Mouse (Mus musculus) erythroblast, embryonic 14.5 days (primary cell): ENCODE measurements at regions not wholly inside any gene's neighbourhood (a gene's known extent, or its start where the extent isn't known, plus 50 kb on each side); places are given as distances from the start of the nearest gene placed in this dataset.

Experiments
- H3K27me3 ChIP-seq: 2 replicates; pipeline ENCODE4 v1.6.1; 2012; ENCODE audit warnings: inconsistent platforms; ENCODE audit not compliant: control insufficient read depth
- H3K36me3 ChIP-seq: 2 replicates; pipeline ENCODE4 v1.6.1; 2012; ENCODE audit warnings: mild to moderate bottlenecking, inconsistent platforms; ENCODE audit not compliant: control insufficient read depth
- H3K4me1 ChIP-seq: 2 replicates; pipeline ENCODE4 v1.6.1; 2012; ENCODE audit warnings: inconsistent platforms; ENCODE audit not compliant: control insufficient read depth
- H3K4me3 ChIP-seq: replicated peaks from 2 replicates; pipeline ENCODE3; 2012; ENCODE audit warnings: moderate library complexity, mild to moderate bottlenecking, inconsistent platforms
- H3K9me3 ChIP-seq: 2 replicates; pipeline ENCODE4 v1.6.1; 2012; ENCODE audit warnings: low read length, inconsistent platforms, mixed read lengths; ENCODE audit not compliant: control insufficient read depth
- GATA1 ChIP-seq: IDR thresholded peaks from 2 replicates; pipeline ENCODE4 v1.6.1; 2012; ENCODE audit warnings: low read length, inconsistent platforms, mixed read lengths
- TAL1 ChIP-seq: IDR thresholded peaks from 3 replicates; pipeline ENCODE4 v1.6.1; 2012; ENCODE audit warnings: low read length, inconsistent platforms, mixed read lengths

DNA sequence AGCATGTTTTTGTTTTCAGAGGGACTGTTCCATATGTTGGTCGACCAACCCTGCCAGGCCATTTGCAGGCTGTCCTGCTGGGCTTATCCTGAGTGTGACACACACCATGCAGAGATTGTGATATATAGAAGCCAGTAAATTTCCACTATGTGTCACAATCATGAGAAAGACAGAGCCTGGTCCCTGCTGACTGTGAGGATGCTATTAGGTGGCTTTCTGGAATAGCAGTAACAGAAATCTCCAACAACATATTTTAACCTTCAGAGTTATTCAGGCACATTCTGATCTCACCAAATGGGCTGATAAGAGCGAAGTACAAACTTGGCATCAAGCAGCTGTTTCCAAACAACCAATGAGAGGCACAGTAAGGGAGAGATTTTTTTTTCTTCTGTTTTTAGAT is 729.2 kb upstream of the Cited2 start:
- Histone ChIP-seq H3K27me3 (no peaks in the 10 kb centered on the region), H3K4me3 (no peak overlapping the region), H3K9me3 (no peaks in the 10 kb centered on the region), H3K4me1 (no peaks in the 10 kb centered on the region), H3K36me3 (no peaks in the 10 kb centered on the region)
- TF ChIP-seq TAL1 (no peak), GATA1 (no peak)

DNA sequence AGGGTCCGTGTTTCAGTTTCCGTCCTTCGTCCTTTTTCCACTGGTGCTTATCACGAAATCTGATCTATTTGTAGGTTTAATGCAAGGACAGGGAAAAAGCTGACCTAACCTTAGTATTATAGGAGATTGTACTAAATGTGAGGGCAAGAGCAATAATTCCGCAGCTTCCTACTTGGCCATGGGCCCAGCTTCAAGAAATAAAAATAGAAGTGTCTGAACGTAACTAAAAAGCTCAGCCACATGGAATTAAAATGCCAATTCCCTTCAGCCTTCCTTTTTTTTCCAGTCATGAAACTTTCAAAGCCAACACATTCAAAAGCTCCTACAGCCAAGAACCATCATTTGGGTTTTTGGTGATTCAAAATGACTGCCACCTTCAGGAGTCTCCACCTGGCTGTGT is 728.5 kb upstream of the Cited2 start:
- H3K9me3 ChIP-seq: no peaks in the 10 kb centered on the region
- H3K27me3 ChIP-seq: no peaks in the 10 kb centered on the region
- H3K4me1 ChIP-seq: no peaks in the 10 kb centered on the region
- H3K36me3 ChIP-seq: no peaks in the 10 kb centered on the region
- no peak overlapping the region for H3K4me3 ChIP-seq
- TF ChIP-seq GATA1: no peak
- TF ChIP-seq TAL1: no peak

DNA sequence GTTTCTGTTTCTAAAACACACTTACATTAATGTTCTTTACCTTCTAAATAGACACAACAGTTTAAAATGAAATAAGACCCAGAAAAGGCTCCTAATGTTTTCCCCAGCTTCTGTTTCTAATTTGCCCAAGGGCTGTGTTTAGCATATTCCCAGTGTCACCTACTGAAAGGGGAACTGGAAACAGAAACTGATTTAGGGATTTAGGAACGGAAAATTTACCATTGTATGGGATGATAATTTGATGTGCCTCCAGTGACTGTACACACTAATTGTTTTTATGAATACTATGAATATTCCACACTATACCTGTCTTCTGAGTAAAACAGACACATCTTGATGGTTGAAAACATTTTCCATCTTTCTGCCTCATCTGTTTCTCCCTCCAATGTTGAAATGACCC is 728.0 kb upstream of the Cited2 start:
- TF ChIP-seq TAL1: no peak
- TF ChIP-seq GATA1: no peak
- Histone ChIP-seq H3K4me3 (no peak overlapping the region), H3K4me1 (no peaks in the 10 kb centered on the region), H3K9me3 (no peaks in the 10 kb centered on the region), H3K27me3 (no peaks in the 10 kb centered on the region), H3K36me3 (no peaks in the 10 kb centered on the region)

DNA sequence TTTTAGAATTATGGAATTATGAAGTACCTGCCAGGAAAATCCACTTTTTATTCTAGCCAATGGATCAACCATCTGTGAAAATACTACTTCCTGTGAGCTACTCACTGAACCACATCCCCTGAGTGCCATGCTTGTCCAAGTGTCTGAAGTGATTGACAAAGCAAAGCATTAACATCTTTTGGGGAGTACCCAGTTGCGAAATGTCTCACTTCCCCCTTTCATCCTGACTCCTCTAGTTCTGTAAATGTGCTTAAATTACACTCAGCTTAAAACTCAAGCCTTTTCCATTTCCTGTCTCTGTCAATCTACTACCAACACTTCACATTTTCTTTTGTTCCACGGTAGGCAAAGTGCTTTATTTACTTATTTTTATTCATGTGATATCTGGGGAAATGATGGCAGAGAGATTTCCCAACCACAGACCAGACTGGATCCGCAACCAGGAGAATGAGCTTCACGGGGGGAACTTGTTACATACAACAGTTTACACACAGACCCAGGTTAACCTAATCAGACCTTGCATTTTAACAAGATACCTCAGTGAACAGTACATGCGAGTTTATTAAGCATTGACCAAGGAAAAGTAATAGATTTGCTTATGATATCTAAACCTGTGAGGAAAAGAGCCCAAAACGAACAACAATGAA is 726.1 kb upstream of the Cited2 start:
- no peak overlapping the region for H3K4me3 ChIP-seq
- no peaks in the 10 kb centered on the region for H3K27me3 ChIP-seq
- TF ChIP-seq GATA1 (no peak), TAL1 (no peak)
- no peaks in the 10 kb centered on the region for H3K9me3 ChIP-seq
- H3K4me1 ChIP-seq: no peaks in the 10 kb centered on the region
- H3K36me3 ChIP-seq: no peaks in the 10 kb centered on the region

DNA sequence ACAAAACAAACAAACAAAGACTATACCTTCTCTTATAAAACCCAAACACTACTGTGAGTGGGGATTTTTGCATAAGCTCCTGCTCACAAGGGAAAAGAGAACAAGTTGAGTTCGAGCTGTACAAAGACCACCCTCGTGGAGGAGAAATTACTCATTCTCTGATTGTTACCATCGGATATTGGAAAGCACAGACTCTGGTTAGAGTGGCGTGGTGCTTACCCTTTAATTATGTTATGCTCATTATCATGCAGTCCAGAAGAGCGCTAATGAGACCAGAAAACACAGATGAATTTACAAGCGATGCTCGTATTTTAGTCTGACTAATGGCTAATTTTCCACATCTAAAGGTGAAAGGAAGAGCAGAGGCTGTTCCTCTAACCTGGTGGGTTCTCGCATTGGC is 721.7 kb upstream of the Cited2 start:
- H3K36me3 ChIP-seq: no peaks in the 10 kb centered on the region
- H3K9me3 ChIP-seq: no peaks in the 10 kb centered on the region
- H3K4me3 ChIP-seq: no peak overlapping the region
- no peaks in the 10 kb centered on the region for H3K27me3 ChIP-seq
- TF ChIP-seq TAL1: no peak
- no peak for TF ChIP-seq GATA1
- no peaks in the 10 kb centered on the region for H3K4me1 ChIP-seq

DNA sequence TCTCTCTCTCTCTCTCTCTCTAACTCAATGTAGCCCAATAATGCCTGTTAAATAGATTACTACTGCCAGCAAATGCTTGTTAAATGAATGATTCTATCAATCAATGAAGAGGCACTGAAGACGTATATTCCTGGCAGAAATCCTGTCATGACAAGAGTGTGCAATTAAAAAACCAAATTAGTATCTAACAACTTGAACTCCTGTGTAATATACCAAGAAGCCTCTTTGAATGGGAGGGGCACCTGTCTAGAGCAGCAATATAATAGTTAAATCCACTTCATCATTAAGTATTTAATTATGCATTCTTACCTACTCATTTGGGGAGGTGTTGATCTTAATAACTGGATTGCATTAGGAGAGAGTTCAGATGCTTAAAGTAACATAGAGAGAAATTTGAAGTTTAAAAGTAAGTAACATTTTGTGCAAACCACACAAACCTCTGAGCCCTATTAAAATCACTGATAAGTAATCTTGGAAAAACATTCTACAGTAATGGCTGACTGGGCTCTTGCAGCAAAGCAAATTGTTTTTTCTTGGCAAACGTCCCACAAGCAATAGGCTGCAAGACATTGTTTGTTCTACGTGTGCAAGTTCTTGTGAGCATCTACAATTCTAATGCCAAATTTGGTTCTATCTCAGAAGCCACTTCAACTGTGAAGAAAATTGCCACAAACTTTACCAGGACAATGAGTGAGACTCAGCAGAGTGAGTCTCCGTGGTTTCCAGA is 719.7 kb upstream of the Cited2 start:
- Histone ChIP-seq H3K36me3 (no peaks in the 10 kb centered on the region), H3K27me3 (no peaks in the 10 kb centered on the region), H3K9me3 (no peaks in the 10 kb centered on the region), H3K4me3 (no peak overlapping the region), H3K4me1 (no peaks in the 10 kb centered on the region)
- TF ChIP-seq TAL1: no peak
- no peak for TF ChIP-seq GATA1

DNA sequence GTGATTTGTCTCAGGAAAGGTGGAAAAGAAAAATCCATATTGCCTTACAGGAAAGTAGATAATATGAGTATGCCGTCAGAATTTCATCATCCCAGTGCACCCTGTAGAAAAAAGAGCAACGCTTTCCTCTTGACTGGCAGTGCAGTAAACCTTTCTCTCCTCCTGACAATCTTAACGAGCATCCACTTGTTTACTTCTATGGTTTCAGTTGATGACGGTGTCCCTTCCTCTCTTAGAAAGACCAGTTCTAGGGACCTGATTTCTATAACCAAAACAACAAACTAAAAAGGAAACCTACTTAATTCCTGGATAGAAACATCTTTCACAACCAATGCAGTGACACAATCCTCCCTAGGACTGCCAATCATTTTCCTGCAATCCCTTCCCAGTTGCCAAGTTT is 714.3 kb upstream of the Cited2 start:
- Histone ChIP-seq H3K9me3 (no peaks in the 10 kb centered on the region), H3K36me3 (no peaks in the 10 kb centered on the region), H3K4me3 (no peak overlapping the region), H3K4me1 (no peaks in the 10 kb centered on the region), H3K27me3 (no peaks in the 10 kb centered on the region)
- TF ChIP-seq GATA1 (no peak), TAL1 (no peak)

DNA sequence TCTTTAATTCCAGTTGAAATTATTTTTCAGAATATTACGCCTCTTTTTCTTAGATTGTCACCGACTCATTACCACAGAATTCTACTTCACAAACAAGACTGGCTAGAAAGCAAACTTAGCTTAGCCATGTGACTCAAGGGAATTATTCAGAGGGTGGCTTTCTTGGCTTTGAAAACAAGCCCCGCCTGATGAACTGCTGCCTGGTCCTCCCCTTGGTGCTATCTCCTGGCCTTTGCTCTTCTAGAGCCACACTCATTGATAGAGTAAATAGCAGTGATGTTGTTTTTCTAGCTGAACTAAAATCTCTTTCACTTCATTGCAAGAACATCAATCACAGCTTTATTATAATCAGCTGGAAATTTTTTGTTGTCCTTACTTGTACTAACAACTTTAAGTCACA is 713.0 kb upstream of the Cited2 start:
- H3K36me3 ChIP-seq: no peaks in the 10 kb centered on the region
- no peak for TF ChIP-seq TAL1

DNA sequence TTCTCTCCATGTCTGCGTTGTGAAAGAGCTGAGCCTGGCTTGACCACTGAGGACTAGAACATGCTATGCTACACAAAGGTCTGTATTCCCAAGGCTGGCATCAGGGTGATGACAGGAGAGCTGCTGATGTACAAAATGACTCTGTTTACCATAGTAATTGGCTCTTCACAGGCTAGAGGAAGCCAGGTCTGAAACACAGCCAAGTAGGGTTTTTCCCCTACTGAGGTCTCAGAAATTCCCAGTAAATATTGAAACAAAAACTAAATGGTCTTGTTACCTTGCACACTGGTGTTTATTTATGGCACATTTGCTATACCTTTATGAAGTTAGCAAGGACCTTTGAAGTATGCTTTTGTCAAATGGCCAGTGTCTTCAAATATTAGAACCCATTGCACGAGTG is 711.1 kb upstream of the Cited2 start:
- no peaks in the 10 kb centered on the region for H3K36me3 ChIP-seq
- no peaks in the 10 kb centered on the region for H3K9me3 ChIP-seq
- H3K4me3 ChIP-seq: no peak overlapping the region
- no peaks in the 10 kb centered on the region for H3K27me3 ChIP-seq
- no peaks in the 10 kb centered on the region for H3K4me1 ChIP-seq
- TF ChIP-seq GATA1 (no peak), TAL1 (no peak)

More for the DNA sequence above, 713.0 kb upstream of the Cited2 start:
- no peaks in the 10 kb centered on the region for H3K27me3 ChIP-seq
- no peaks in the 10 kb centered on the region for H3K4me1 ChIP-seq
- H3K4me3 ChIP-seq: no peak overlapping the region
- no peaks in the 10 kb centered on the region for H3K9me3 ChIP-seq
